Mouse (Mus musculus): Measurements from ENCODE around the gene Jhy. TPM values are rescaled to one million over a fixed set of nuclear protein-coding genes. Genes with fewer than 3 reads are reported as not detected.
A peak's percentile ranks its signal among the peaks of the same experiment; 100 is the strongest.

The Jhy gene
- polyA plus RNA-seq, 1 experiment from 2014 or later: 0.67 TPM

GRCm38 (mm10) chr9:40876693-40877092 is 87.2 kb downstream of the Jhy start:
- H3K9ac ChIP-seq (ENCODE audit: low read length): no peak overlapping the region
- H3K9me3 ChIP-seq (ENCODE audit: control insufficient read depth, low read length): no peaks in the 10 kb centered on the region
- H3K36me3 ChIP-seq (ENCODE audit: control insufficient read depth, insufficient read depth, low read length): no peaks in the 10 kb centered on the region
- no peak overlapping the region for H3K4me2 ChIP-seq (ENCODE audit: low read depth, low read length, severe bottlenecking)
- ATAC-seq (replicated peaks; ENCODE audit: low FRiP score) (no peak), DNase-seq (ENCODE audit: low spot score) (no peak)
- 8% methylated on average over 5 of the region's 5 CpGs for WGBS
- H3K27ac ChIP-seq (ENCODE audit: low read depth, low read length): no peak overlapping the region
- peaks cover 98% of the 10 kb centered on the region for H3K27me3 ChIP-seq (ENCODE audit: control insufficient read depth, insufficient read depth, low read length)
- no peak overlapping the region for H3K4me3 ChIP-seq (ENCODE audit: low read depth, low read length)
- H3K4me1 ChIP-seq (replicated peaks; ENCODE audit: control insufficient read depth, insufficient read depth, low read length): peaks cover 8% of the 10 kb centered on the region

GRCm38 (mm10) chr9:40876164-40876563 is 87.8 kb downstream of the Jhy start:
- peaks cover 98% of the 10 kb centered on the region for H3K27me3 ChIP-seq (ENCODE audit: control insufficient read depth, insufficient read depth, low read length)

GRCm38 (mm10) chr9:40875431-40875830 is 88.5 kb downstream of the Jhy start:
- WGBS: 1% methylated on average over 17 of the region's 17 CpGs
- ATAC-seq (replicated peaks; ENCODE audit: low FRiP score): no peak

More at GRCm38 (mm10) chr9:40876164-40876563, 87.8 kb downstream of the Jhy start:
- H3K36me3 ChIP-seq (ENCODE audit: control insufficient read depth, insufficient read depth, low read length): no peaks in the 10 kb centered on the region
- ATAC-seq (replicated peaks; ENCODE audit: low FRiP score) (no peak), DNase-seq (ENCODE audit: low spot score) (peak; percentile 59)
- no peak overlapping the region for H3K4me3 ChIP-seq (ENCODE audit: low read depth, low read length)
- H3K4me1 ChIP-seq (replicated peaks; ENCODE audit: control insufficient read depth, insufficient read depth, low read length): peaks cover 8% of the 10 kb centered on the region
- no peaks in the 10 kb centered on the region for H3K9me3 ChIP-seq (ENCODE audit: control insufficient read depth, low read length)
- H3K4me2 ChIP-seq (ENCODE audit: low read depth, low read length, severe bottlenecking): no peak overlapping the region
- H3K27ac ChIP-seq (ENCODE audit: low read depth, low read length): no peak overlapping the region
- H3K9ac ChIP-seq (ENCODE audit: low read length): no peak overlapping the region
- under 1% methylated on average over 29 of the region's 29 CpGs for WGBS

GRCm38 (mm10) chr9:40874961-40875360 is 89.0 kb downstream of the Jhy start:
- Histone ChIP-seq H3K4me2 (ENCODE audit: low read depth, low read length, severe bottlenecking) (no peak overlapping the region), H3K9me3 (ENCODE audit: control insufficient read depth, low read length) (no peaks in the 10 kb centered on the region), H3K9ac (ENCODE audit: low read length) (no peak overlapping the region), H3K27me3 (ENCODE audit: control insufficient read depth, insufficient read depth, low read length) (peaks cover 95% of the 10 kb centered on the region), H3K4me3 (ENCODE audit: low read depth, low read length) (no peak overlapping the region), H3K36me3 (ENCODE audit: control insufficient read depth, insufficient read depth, low read length) (no peaks in the 10 kb centered on the region), H3K4me1 (replicated peaks; ENCODE audit: control insufficient read depth, insufficient read depth, low read length) (peaks cover 8% of the 10 kb centered on the region), H3K27ac (ENCODE audit: low read depth, low read length) (no peak overlapping the region)
- DNase-seq (ENCODE audit: low spot score) (no peak), ATAC-seq (replicated peaks; ENCODE audit: low FRiP score) (no peak)
- WGBS: 2% methylated on average over 4 of the region's 4 CpGs

More at GRCm38 (mm10) chr9:40875431-40875830, 88.5 kb downstream of the Jhy start:
- Histone ChIP-seq H3K4me3 (ENCODE audit: low read depth, low read length) (no peak overlapping the region), H3K4me2 (ENCODE audit: low read depth, low read length, severe bottlenecking) (no peak overlapping the region), H3K27me3 (ENCODE audit: control insufficient read depth, insufficient read depth, low read length) (peaks cover 95% of the 10 kb centered on the region), H3K27ac (ENCODE audit: low read depth, low read length) (no peak overlapping the region), H3K4me1 (replicated peaks; ENCODE audit: control insufficient read depth, insufficient read depth, low read length) (peaks cover 8% of the 10 kb centered on the region), H3K9me3 (ENCODE audit: control insufficient read depth, low read length) (no peaks in the 10 kb centered on the region), H3K9ac (ENCODE audit: low read length) (no peak overlapping the region), H3K36me3 (ENCODE audit: control insufficient read depth, insufficient read depth, low read length) (no peaks in the 10 kb centered on the region)
- peak; percentile 59 for DNase-seq (ENCODE audit: low spot score)

- Histone ChIP-seq H3K4me3 (ENCODE audit: low read depth, low read length) (no peak within 1 kb of the TSS), H3K9ac (ENCODE audit: low read length) (no peak within 1 kb of the TSS), H3K4me1 (replicated peaks; ENCODE audit: control insufficient read depth, insufficient read depth, low read length) (peaks cover 6% of the 10 kb centered on the region), H3K4me2 (ENCODE audit: low read depth, low read length, severe bottlenecking) (no peak within 1 kb of the TSS), H3K27me3 (ENCODE audit: control insufficient read depth, insufficient read depth, low read length) (peaks cover 92% of the 10 kb centered on the region), H3K27ac (ENCODE audit: low read depth, low read length) (no peak within 1 kb of the TSS), H3K36me3 (ENCODE audit: control insufficient read depth, insufficient read depth, low read length) (no peaks in the 10 kb centered on the region), H3K9me3 (ENCODE audit: control insufficient read depth, low read length) (no peaks in the 10 kb centered on the region)
- ATAC-seq (replicated peaks; ENCODE audit: low FRiP score) (peak; percentile 90), DNase-seq (ENCODE audit: low spot score) (peak; percentile 93)
- WGBS: 2% methylated on average over 32 of the region's 32 CpGs
Measured at GRCm38 (mm10) chr9:40873556-40874470, 90.1 kb downstream of the Jhy start, which contains the start of gene Bsx. Gene Bsx, plus strand, starts transcription at chr9:40874127.

- 1% methylated on average over 8 of the region's 8 CpGs for WGBS
- Histone ChIP-seq H3K9me3 (ENCODE audit: control insufficient read depth, low read length) (no peaks in the 10 kb centered on the region), H3K36me3 (ENCODE audit: control insufficient read depth, insufficient read depth, low read length) (no peaks in the 10 kb centered on the region), H3K9ac (ENCODE audit: low read length) (no peak overlapping the region), H3K27ac (ENCODE audit: low read depth, low read length) (no peak overlapping the region), H3K4me3 (ENCODE audit: low read depth, low read length) (peak overlapping the region; percentile 5; the same call in 1 of the 2 replicates), H3K4me2 (ENCODE audit: low read depth, low read length, severe bottlenecking) (no peak overlapping the region), H3K27me3 (ENCODE audit: control insufficient read depth, insufficient read depth, low read length) (peaks cover 81% of the 10 kb centered on the region), H3K4me1 (replicated peaks; ENCODE audit: control insufficient read depth, insufficient read depth, low read length) (peaks cover 2% of the 10 kb centered on the region; the same call in 1 of the 2 replicates)
- DNase-seq (ENCODE audit: low spot score): peak; percentile 58
- no peak for ATAC-seq (replicated peaks; ENCODE audit: low FRiP score)
Measured at GRCm38 (mm10) chr9:40872156-40872478, 91.8 kb downstream of the Jhy start.

GRCm38 (mm10) chr9:40871369-40872155 is 92.4 kb downstream of the Jhy start:
- peak overlapping the region; percentile 38 for H3K4me2 ChIP-seq (ENCODE audit: low read depth, low read length, severe bottlenecking)
- no peak overlapping the region for H3K27ac ChIP-seq (ENCODE audit: low read depth, low read length)
- ATAC-seq (replicated peaks; ENCODE audit: low FRiP score) (no peak), DNase-seq (ENCODE audit: low spot score) (peak; percentile 54)
- no peaks in the 10 kb centered on the region for H3K9me3 ChIP-seq (ENCODE audit: control insufficient read depth, low read length)
- no peak overlapping the region for H3K9ac ChIP-seq (ENCODE audit: low read length)
- peak overlapping the region; percentile 5; the same call in 1 of the 2 replicates for H3K4me3 ChIP-seq (ENCODE audit: low read depth, low read length)
- H3K4me1 ChIP-seq (replicated peaks; ENCODE audit: control insufficient read depth, insufficient read depth, low read length): peaks cover 2% of the 10 kb centered on the region; the same call in 1 of the 2 replicates
- no peaks in the 10 kb centered on the region for H3K36me3 ChIP-seq (ENCODE audit: control insufficient read depth, insufficient read depth, low read length)
- H3K27me3 ChIP-seq (ENCODE audit: control insufficient read depth, insufficient read depth, low read length): peaks cover 75% of the 10 kb centered on the region
- WGBS: under 1% methylated on average over 34 of the region's 34 CpGs

GRCm38 (mm10) chr9:40870331-40870730 is 93.6 kb downstream of the Jhy start:
- Histone ChIP-seq H3K9me3 (ENCODE audit: control insufficient read depth, low read length) (no peaks in the 10 kb centered on the region), H3K27ac (ENCODE audit: low read depth, low read length) (no peak overlapping the region), H3K4me2 (ENCODE audit: low read depth, low read length, severe bottlenecking) (no peak overlapping the region), H3K27me3 (ENCODE audit: control insufficient read depth, insufficient read depth, low read length) (peaks cover 65% of the 10 kb centered on the region), H3K4me3 (ENCODE audit: low read depth, low read length) (no peak overlapping the region), H3K9ac (ENCODE audit: low read length) (no peak overlapping the region), H3K4me1 (replicated peaks; ENCODE audit: control insufficient read depth, insufficient read depth, low read length) (peaks cover 2% of the 10 kb centered on the region; the same call in 1 of the 2 replicates), H3K36me3 (ENCODE audit: control insufficient read depth, insufficient read depth, low read length) (no peaks in the 10 kb centered on the region)
- DNase-seq (ENCODE audit: low spot score) (no peak), ATAC-seq (replicated peaks; ENCODE audit: low FRiP score) (no peak)
- WGBS: 81% methylated on average over 5 of the region's 5 CpGs
